In the genomic region with DNA sequence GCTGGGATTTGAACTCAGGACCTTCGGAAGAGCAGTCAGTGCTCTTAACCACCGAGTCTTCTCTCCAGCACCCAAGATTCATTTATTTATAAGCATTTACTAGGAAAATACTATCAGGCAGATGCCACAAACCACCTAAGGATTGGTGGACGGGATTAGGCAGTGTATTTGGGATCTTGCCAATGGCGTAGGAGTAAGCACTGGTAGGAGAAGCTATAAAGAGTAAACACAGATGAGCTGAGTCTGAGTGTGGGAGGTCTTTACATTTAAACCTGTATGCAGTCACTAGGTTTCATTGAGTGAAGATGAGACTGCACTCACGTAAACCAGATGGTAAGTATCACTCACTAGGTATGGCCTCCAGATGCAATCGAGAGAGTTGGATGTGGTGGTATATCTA, we compare ENCODE assay signal across 19 mouse cellular contexts. TPM values are rescaled to one million over a fixed set of nuclear protein-coding genes. Genes with fewer than 3 reads are reported as not detected.
DNase-seq lines count a peak whose midpoint lies in the region; ATAC-seq lines count a peak whose summit lies in the region.
"Had no signal": no experiment of that assay in that cellular context is flagged by ENCODE, and none has a peak within 500 bp of the region (broad histone marks: within the 10 kb centered on the region; RNA-seq: fewer than 3 reads in every experiment).

No protein-coding gene starts in this region.

- DNase-seq in frontal cortex, postnatal 10 days (ENCODE audit: low spot score in 2 of 2): no peak
- DNase-seq in left cerebral cortex, adult 18-20 months (ENCODE audit: low spot score in 2 of 2): peak; percentile 11 to 17
- no peak for DNase-seq in left cerebral cortex, adult 11 months (ENCODE audit: low spot score)
- peak; percentile 36 for DNase-seq in right cerebral cortex, adult 18-20 months
- no peak for DNase-seq in right cerebral cortex, postnatal 4 days
- no peak for DNase-seq in cerebellum, postnatal 36 days
- DNase-seq: adrenal gland, adult 8-10 months; adrenal gland, postnatal 25 days; cerebellum, adult 18-20 months; cerebellum, adult 9-10 months; cerebellum, postnatal 14 days; gastrocnemius, postnatal 25 days; heart, adult 2 months; heart, postnatal 36 days had no signal

- ATAC-seq in frontal cortex, adult (ENCODE audit: low TSS enrichment): 0 out of 2 replicates have a peak, but pooled peaks have one; percentile 39
- ATAC-seq: activated CD4-positive, CD25-positive, alpha-beta regulatory T cell, adult 4 months; forebrain, embryonic 15.5 days; hindbrain, postnatal 0 days; inflammation-experienced regulatory T-cells, adult 6 months had no signal

RNA-seq across cellular contexts. Expression of a gene that starts 1.5 kb away (rescaled TPM):
- 1 to 10 TPM; 1.6 to 1.8 TPM for total RNA-seq in left cerebral cortex, adult 18-20 months (2021)

RNA-seq across cellular contexts. Expression of a gene that starts 25.2 kb away (rescaled TPM):
- 10 to 100 TPM; 43.4 to 53.4 TPM for total RNA-seq in left cerebral cortex, adult 18-20 months (2021)

RNA-seq across cellular contexts. Expression of a gene that starts 26.0 kb away (rescaled TPM):
- 100 to 1,000 TPM; 247 to 264 TPM for total RNA-seq in left cerebral cortex, adult 18-20 months (2021)

RNA-seq across cellular contexts. Expression of a gene that starts 39.6 kb away (rescaled TPM):
- total RNA-seq in left cerebral cortex, adult 18-20 months (2021): 1 to 10 TPM; 2.0 to 2.4 TPM

Comparison
In these comparisons a context has a peak if more than half of its experiments do, and no peak if none do; other contexts are left out.
1. DNase-seq: peak in left cerebral cortex, adult 18-20 months (2 of 2) and right cerebral cortex, adult 18-20 months (single experiment); none in frontal cortex, postnatal 10 days (0 of 2), left cerebral cortex, adult 11 months (single experiment), right cerebral cortex, postnatal 4 days (single experiment) and cerebellum, postnatal 36 days (0 of 2).